Mouse (Mus musculus) embryonic facial prominence, embryonic 15.5 days (tissue): ENCODE measurements around the gene Kmt2d. TPM values are rescaled to one million over a fixed set of nuclear protein-coding genes. Genes with fewer than 3 reads are reported as not detected.

Experiments
- ATAC-seq: fragments of 200-750 bp; cut with Nextera tagmentation; 2 replicates; pipeline ENCODE4 v1.8.0; 2017; ENCODE audit warnings: low read depth, moderate TSS enrichment; ENCODE audit not compliant: insufficient number of reproducible peaks, low FRiP score, low TSS enrichment
- H3K27ac ChIP-seq: fragments of 300-500 bp; sonication (generic); replicated peaks from 2 replicates; pipeline ENCODE4 v1.5.1; 2015; ENCODE audit warnings: mild to moderate bottlenecking, inconsistent platforms
- H3K27me3 ChIP-seq: fragments of 300-500 bp; sonication (generic); 2 replicates; pipeline ENCODE4 v1.6.1; 2015; ENCODE audit warnings: inconsistent platforms
- H3K36me3 ChIP-seq: fragments of 300-500 bp; sonication (generic); 2 replicates; pipeline ENCODE4 v1.6.1; 2015; ENCODE audit warnings: mild to moderate bottlenecking, inconsistent platforms
- H3K4me1 ChIP-seq: fragments of 300-500 bp; sonication (generic); 2 replicates; pipeline ENCODE4 v1.6.1; 2015; ENCODE audit warnings: inconsistent platforms
- H3K4me2 ChIP-seq: fragments of 300-500 bp; sonication (generic); replicated peaks from 2 replicates; pipeline ENCODE4 v1.6.1; 2015; ENCODE audit warnings: mild to moderate bottlenecking, inconsistent platforms
- H3K4me3 ChIP-seq: fragments of 300-500 bp; sonication (generic); replicated peaks from 2 replicates; pipeline ENCODE4 v1.5.1; 2015; ENCODE audit warnings: mild to moderate bottlenecking, inconsistent platforms
- H3K9ac ChIP-seq: fragments of 300-500 bp; sonication (generic); 2 replicates; pipeline ENCODE4 v1.6.1; 2015; ENCODE audit warnings: inconsistent platforms
- H3K9me3 ChIP-seq: fragments of 300-500 bp; sonication (generic); replicated peaks from 2 replicates; pipeline ENCODE4 v1.6.1; 2016; ENCODE audit warnings: inconsistent platforms
- WGBS: fragments of 180-500 bp; shearing (Covaris S2); methylation state at CpG from one replicate; pipeline ENCODE4 v1.1.7; 2015; 5-methylcytosine and 5-hydroxymethylcytosine counted together
- polyA plus RNA-seq: library from polyadenylated mRNA; unstranded; fragments of >200 nt; fragmentation: Nextera tagmentation; extraction: Ambion mirVana; gene quantifications from 2 replicates; pipeline ENCODE4 v1.2.1, GENCODE M21; 2015

Kmt2d gene
- polyA plus RNA-seq, 1 experiment from 2014 or later = 14.1 TPM

- Histone ChIP-seq H3K4me2 (no peak overlapping the region), H3K4me3 (no peak overlapping the region), H3K9ac (no peak overlapping the region), H3K9me3 (no peaks in the 10 kb centered on the region), H3K4me1 (no peaks in the 10 kb centered on the region), H3K27ac (no peak overlapping the region), H3K36me3 (peaks cover 100% of the 10 kb centered on the region), H3K27me3 (no peaks in the 10 kb centered on the region)
- no peak for ATAC-seq
- WGBS = 86% methylated on average over 21 of the region's 21 CpGs
Measured at GRCm38 (mm10) chr15:98851229-98851818, 19.7 kb downstream of the Kmt2d start.

- Histone ChIP-seq H3K27me3 (no peaks in the 10 kb centered on the region), H3K4me3 (no peak overlapping the region), H3K4me2 (no peak overlapping the region), H3K9ac (no peak overlapping the region), H3K9me3 (no peaks in the 10 kb centered on the region), H3K27ac (no peak overlapping the region), H3K4me1 (no peaks in the 10 kb centered on the region), H3K36me3 (peaks cover 100% of the 10 kb centered on the region)
- 88% methylated on average over 14 of the region's 14 CpGs for WGBS
- ATAC-seq = no peak
Measured at GRCm38 (mm10) chr15:98850668-98851067, 20.3 kb downstream of the Kmt2d start.

GRCm38 (mm10) chr15:98849956-98850600, 20.9 kb downstream of the Kmt2d start:
- no peaks in the 10 kb centered on the region for H3K4me1 ChIP-seq
- H3K9ac ChIP-seq = no peak overlapping the region
- ATAC-seq = no peak
- peaks cover 100% of the 10 kb centered on the region for H3K36me3 ChIP-seq
- no peaks in the 10 kb centered on the region for H3K27me3 ChIP-seq
- no peaks in the 10 kb centered on the region for H3K9me3 ChIP-seq
- 86% methylated on average over 16 of the region's 16 CpGs for WGBS
- H3K4me3 ChIP-seq = no peak overlapping the region
- H3K4me2 ChIP-seq = no peak overlapping the region
- H3K27ac ChIP-seq = no peak overlapping the region

- Histone ChIP-seq H3K4me1 (0 out of 2 replicates have a peak, but pooled peaks cover under 1% of the 10 kb centered on the region), H3K9ac (no peak overlapping the region), H3K9me3 (no peaks in the 10 kb centered on the region), H3K36me3 (peaks cover 100% of the 10 kb centered on the region), H3K4me3 (no peak overlapping the region), H3K27me3 (no peaks in the 10 kb centered on the region), H3K27ac (no peak overlapping the region), H3K4me2 (no peak overlapping the region)
- 93% methylated on average over 11 of the region's 11 CpGs for WGBS
- no peak for ATAC-seq
Measured at GRCm38 (mm10) chr15:98849165-98849564, 21.8 kb downstream of the Kmt2d start.

- Histone ChIP-seq H3K9ac (no peak overlapping the region), H3K4me3 (no peak overlapping the region), H3K36me3 (peaks cover 100% of the 10 kb centered on the region), H3K9me3 (no peaks in the 10 kb centered on the region), H3K4me1 (0 out of 2 replicates have a peak, but pooled peaks cover 5% of the 10 kb centered on the region), H3K4me2 (no peak overlapping the region), H3K27me3 (no peaks in the 10 kb centered on the region), H3K27ac (no peak overlapping the region)
- 89% methylated on average over 8 of the region's 8 CpGs for WGBS
- no peak for ATAC-seq
Measured at GRCm38 (mm10) chr15:98846140-98846539, 24.9 kb downstream of the Kmt2d start.

GRCm38 (mm10) chr15:98845149-98845548, 25.9 kb downstream of the Kmt2d start:
- Histone ChIP-seq H3K9ac (no peak overlapping the region), H3K9me3 (no peaks in the 10 kb centered on the region), H3K27me3 (no peaks in the 10 kb centered on the region), H3K4me3 (no peak overlapping the region), H3K36me3 (peaks cover 100% of the 10 kb centered on the region), H3K4me1 (0 out of 2 replicates have a peak, but pooled peaks cover 5% of the 10 kb centered on the region), H3K27ac (no peak overlapping the region), H3K4me2 (no peak overlapping the region)
- 87% methylated on average over 2 of the region's 2 CpGs for WGBS
- no peak for ATAC-seq

- Histone ChIP-seq H3K4me1 (0 out of 2 replicates have a peak, but pooled peaks cover 5% of the 10 kb centered on the region), H3K9ac (no peak overlapping the region), H3K4me2 (no peak overlapping the region), H3K27me3 (no peaks in the 10 kb centered on the region), H3K4me3 (no peak overlapping the region), H3K9me3 (no peaks in the 10 kb centered on the region), H3K36me3 (peaks cover 100% of the 10 kb centered on the region), H3K27ac (no peak overlapping the region)
- WGBS = 85% methylated on average over 11 of the region's 11 CpGs
- ATAC-seq = no peak
Measured at GRCm38 (mm10) chr15:98843595-98844223, 27.3 kb downstream of the Kmt2d start.

GRCm38 (mm10) chr15:98839671-98840585, 31.1 kb downstream of the Kmt2d start:
- H3K9me3 ChIP-seq = no peaks in the 10 kb centered on the region
- 0 out of 2 replicates have a peak, but pooled peaks cover 5% of the 10 kb centered on the region for H3K4me1 ChIP-seq
- no peaks in the 10 kb centered on the region for H3K27me3 ChIP-seq
- H3K4me3 ChIP-seq = no peak overlapping the region
- H3K27ac ChIP-seq = no peak overlapping the region
- no peak overlapping the region for H3K9ac ChIP-seq
- H3K4me2 ChIP-seq = no peak overlapping the region
- no peak for ATAC-seq
- peaks cover 100% of the 10 kb centered on the region for H3K36me3 ChIP-seq
- 93% methylated on average over 30 of the region's 30 CpGs for WGBS

- WGBS = 95% methylated on average over 14 of the region's 14 CpGs
- H3K27me3 ChIP-seq = no peaks in the 10 kb centered on the region
- H3K4me3 ChIP-seq = no peak overlapping the region
- H3K36me3 ChIP-seq = peaks cover 100% of the 10 kb centered on the region
- 0 out of 2 replicates have a peak, but pooled peaks cover 5% of the 10 kb centered on the region for H3K4me1 ChIP-seq
- no peak overlapping the region for H3K27ac ChIP-seq
- no peak overlapping the region for H3K4me2 ChIP-seq
- no peaks in the 10 kb centered on the region for H3K9me3 ChIP-seq
- H3K9ac ChIP-seq = no peak overlapping the region
- no peak for ATAC-seq
Measured at GRCm38 (mm10) chr15:98839161-98839560, 31.8 kb downstream of the Kmt2d start.

GRCm38 (mm10) chr15:98837743-98838103, 33.3 kb downstream of the Kmt2d start:
- H3K4me1 ChIP-seq = peaks cover 2% of the 10 kb centered on the region; the same call in 1 of the 2 replicates
- no peak for ATAC-seq
- H3K27me3 ChIP-seq = no peaks in the 10 kb centered on the region
- no peak overlapping the region for H3K9ac ChIP-seq
- peaks cover 96% of the 10 kb centered on the region for H3K36me3 ChIP-seq
- H3K4me2 ChIP-seq = no peak overlapping the region
- no peaks in the 10 kb centered on the region for H3K9me3 ChIP-seq
- no peak overlapping the region for H3K4me3 ChIP-seq
- WGBS = 74% methylated on average over 4 of the region's 4 CpGs
- H3K27ac ChIP-seq = no peak overlapping the region
